Mouse (Mus musculus) embryonic facial prominence, embryonic 13.5 days (tissue): ENCODE results near the gene Emilin2. TPM values are rescaled to one million over a fixed set of nuclear protein-coding genes. Genes with fewer than 3 reads are reported as not detected.

ENCODE experiments used
- ATAC-seq: fragments of 200-750 bp; cut with Nextera tagmentation; 2 replicates; pipeline ENCODE4 v1.8.0; 2017; ENCODE audit warnings: low read depth; ENCODE audit not compliant: insufficient number of reproducible peaks, insufficient read depth, low FRiP score, low TSS enrichment
- H3K27ac ChIP-seq: fragments of 300-500 bp; sonication (generic); 2 replicates; pipeline ENCODE4 v1.5.1; 2015; ENCODE audit warnings: moderate library complexity, mild to moderate bottlenecking, inconsistent platforms
- H3K27me3 ChIP-seq: fragments of 300-500 bp; sonication (generic); 2 replicates; pipeline ENCODE4 v1.6.1; 2015; ENCODE audit warnings: mild to moderate bottlenecking, inconsistent platforms
- H3K36me3 ChIP-seq: fragments of 300-500 bp; sonication (generic); 2 replicates; pipeline ENCODE4 v1.6.1; 2015; ENCODE audit warnings: mild to moderate bottlenecking, inconsistent platforms
- H3K4me1 ChIP-seq: fragments of 300-500 bp; sonication (generic); 2 replicates; pipeline ENCODE4 v1.6.1; 2015; ENCODE audit warnings: inconsistent platforms
- H3K4me2 ChIP-seq: fragments of 300-500 bp; sonication (generic); 2 replicates; pipeline ENCODE4 v1.6.1; 2015; ENCODE audit warnings: moderate library complexity, mild to moderate bottlenecking, inconsistent platforms
- H3K4me3 ChIP-seq: fragments of 300-500 bp; sonication (generic); 2 replicates; pipeline ENCODE4 v1.5.1; 2015; ENCODE audit warnings: mild to moderate bottlenecking, inconsistent platforms
- H3K9ac ChIP-seq: fragments of 300-500 bp; sonication (generic); 2 replicates; pipeline ENCODE4 v1.6.1; 2015; ENCODE audit warnings: mild to moderate bottlenecking, inconsistent platforms
- H3K9me3 ChIP-seq: fragments of 300-500 bp; sonication (generic); 2 replicates; pipeline ENCODE4 v1.6.1; 2016; ENCODE audit warnings: inconsistent platforms
- WGBS: fragments of 180-500 bp; shearing (Covaris S2); methylation state at CpG from one replicate; pipeline ENCODE4 v1.1.7; 2015; ENCODE audit warnings: mixed read lengths; 5-methylcytosine and 5-hydroxymethylcytosine counted together
- polyA plus RNA-seq: library from polyadenylated mRNA; unstranded; fragments of >200 nt; fragmentation: Nextera tagmentation; extraction: Ambion mirVana; gene quantifications from 2 replicates; pipeline ENCODE4 v1.2.1, GENCODE M21; 2015

Emilin2 gene
- polyA plus RNA-seq, 1 experiment from 2014 or later, result 21.3 TPM

DNA sequence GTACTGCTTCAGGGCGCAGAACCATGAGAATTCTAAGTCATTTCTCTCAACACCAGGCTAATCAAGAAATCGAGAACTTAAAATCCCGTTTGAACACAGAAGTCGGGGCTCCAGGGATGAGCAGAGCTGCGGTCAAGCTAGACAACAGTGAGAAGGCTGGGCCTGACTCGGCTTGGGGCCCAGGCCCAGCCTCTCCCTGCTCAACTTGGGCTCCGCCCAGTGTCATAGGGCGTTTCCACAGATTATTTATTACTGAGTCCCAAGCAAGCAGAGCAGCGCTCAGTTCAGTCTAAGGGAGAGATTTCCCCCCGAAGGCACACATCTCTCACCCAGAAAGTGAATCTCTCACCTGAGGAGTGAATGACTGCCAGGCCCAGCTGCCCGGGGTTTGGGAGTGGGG is 52.1 kb downstream of the Emilin2 start:
- 77% methylated on average over 11 of the region's 11 CpGs for WGBS
- no peak overlapping the region for H3K4me3 ChIP-seq
- H3K27me3 ChIP-seq, result no peaks in the 10 kb centered on the region
- H3K9ac ChIP-seq, result no peak overlapping the region
- peaks cover 6% of the 10 kb centered on the region; the same call in 1 of the 2 replicates for H3K4me1 ChIP-seq
- no peak overlapping the region for H3K27ac ChIP-seq
- no peaks in the 10 kb centered on the region for H3K9me3 ChIP-seq
- no peak for ATAC-seq
- no peak overlapping the region for H3K4me2 ChIP-seq
- H3K36me3 ChIP-seq, result peaks cover 7% of the 10 kb centered on the region; the same call in 1 of the 2 replicates

DNA sequence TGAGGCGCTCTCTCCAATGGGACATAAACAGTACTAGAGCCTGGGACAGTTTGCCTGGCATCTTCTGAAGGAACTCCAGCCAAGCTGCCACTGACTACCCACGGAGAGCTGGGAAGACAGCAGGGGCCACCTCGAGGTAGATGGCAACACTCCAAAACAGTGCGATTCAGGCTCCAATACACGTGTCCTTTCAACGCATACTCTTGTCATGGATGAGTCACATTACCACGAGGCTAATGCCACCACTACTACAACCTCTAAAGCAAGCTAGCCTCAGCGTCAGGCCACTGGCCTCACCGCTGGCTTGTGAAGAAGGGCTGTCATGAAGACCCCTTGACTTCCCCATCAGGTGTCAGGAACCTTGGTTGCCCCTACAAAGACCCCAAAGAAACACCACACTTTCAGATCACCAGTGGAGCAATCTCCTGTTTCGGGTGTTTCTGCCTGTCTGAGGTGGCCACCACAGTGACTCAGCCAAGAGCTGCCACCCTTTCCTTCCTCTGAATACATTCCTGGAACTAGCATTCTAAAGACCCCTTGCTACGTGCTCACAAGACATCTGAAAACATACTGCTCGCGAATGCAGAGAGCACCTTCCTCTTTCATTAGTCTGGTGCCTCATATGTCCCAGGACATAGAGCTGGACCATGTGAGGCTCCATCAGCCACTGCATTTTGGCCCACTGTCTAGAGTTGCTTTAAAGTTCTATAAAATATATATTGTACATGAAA is 54.8 kb downstream of the Emilin2 start:
- H3K9me3 ChIP-seq, result no peaks in the 10 kb centered on the region
- no peaks in the 10 kb centered on the region for H3K27me3 ChIP-seq
- H3K4me2 ChIP-seq, result no peak overlapping the region
- no peak for ATAC-seq
- no peak overlapping the region for H3K4me3 ChIP-seq
- H3K27ac ChIP-seq, result no peak overlapping the region
- H3K9ac ChIP-seq, result no peak overlapping the region
- 91% methylated on average over 13 of the region's 13 CpGs for WGBS
- H3K4me1 ChIP-seq, result peaks cover 24% of the 10 kb centered on the region
- H3K36me3 ChIP-seq, result peaks cover 12% of the 10 kb centered on the region

DNA sequence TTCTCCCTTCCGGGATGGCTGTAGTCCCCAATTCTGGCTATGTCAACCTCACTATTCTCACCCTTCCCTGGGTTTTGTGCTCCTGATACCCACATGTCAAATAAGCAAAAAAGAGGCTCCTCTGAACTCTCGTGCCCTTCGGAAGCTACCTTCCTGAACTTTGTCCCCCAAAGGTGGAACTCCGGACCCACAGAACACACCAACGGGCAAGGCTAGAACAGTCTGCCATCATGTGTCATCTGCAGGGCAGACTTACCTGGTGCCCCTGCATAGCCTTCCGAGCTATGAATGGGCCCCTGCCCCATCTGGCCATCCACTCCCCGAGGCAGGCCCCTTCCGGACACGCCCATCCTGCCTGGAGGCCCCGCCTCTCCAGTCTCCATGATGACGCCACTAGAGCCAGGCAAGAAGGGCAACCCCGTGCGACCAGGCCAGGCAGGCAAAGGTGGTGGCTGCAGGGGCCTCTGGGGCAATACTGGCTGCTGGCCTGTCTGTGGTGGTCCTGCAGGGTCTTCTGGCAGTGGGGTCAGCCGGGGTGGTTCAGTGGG is 55.6 kb downstream of the Emilin2 start:
- no peak overlapping the region for H3K27ac ChIP-seq
- peaks cover 12% of the 10 kb centered on the region for H3K36me3 ChIP-seq
- H3K4me3 ChIP-seq, result no peak overlapping the region
- H3K4me2 ChIP-seq, result no peak overlapping the region
- no peak overlapping the region for H3K9ac ChIP-seq
- no peaks in the 10 kb centered on the region for H3K9me3 ChIP-seq
- no peak for ATAC-seq
- H3K27me3 ChIP-seq, result no peaks in the 10 kb centered on the region
- 79% methylated on average over 14 of the region's 14 CpGs for WGBS
- H3K4me1 ChIP-seq, result peaks cover 32% of the 10 kb centered on the region

DNA sequence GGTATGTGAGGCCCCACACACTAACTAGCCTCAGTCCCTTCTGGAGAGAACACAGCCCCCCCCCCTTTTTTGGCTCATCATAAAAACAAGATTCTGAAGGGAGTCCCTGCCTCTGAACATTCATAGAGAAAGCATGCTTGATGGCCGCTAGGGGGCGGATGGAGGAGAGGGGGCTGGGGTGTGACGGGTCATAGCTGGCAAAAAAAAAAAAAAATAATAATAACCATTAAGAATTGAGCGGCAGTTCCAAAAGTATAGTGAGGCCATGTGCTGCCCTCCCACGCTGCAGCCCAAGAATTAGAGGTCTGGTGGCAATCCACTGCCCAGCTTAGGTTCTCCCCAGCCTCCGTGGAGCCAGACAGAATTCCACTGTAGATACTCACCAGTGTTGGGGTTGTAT is 57.0 kb downstream of the Emilin2 start:
- Histone ChIP-seq H3K36me3 (peaks cover 19% of the 10 kb centered on the region), H3K9me3 (no peaks in the 10 kb centered on the region), H3K4me3 (no peak overlapping the region), H3K4me2 (no peak overlapping the region), H3K9ac (no peak overlapping the region), H3K27ac (no peak overlapping the region), H3K27me3 (no peaks in the 10 kb centered on the region), H3K4me1 (peaks cover 47% of the 10 kb centered on the region)
- WGBS, result 51% methylated on average over 6 of the region's 6 CpGs
- no peak for ATAC-seq

DNA sequence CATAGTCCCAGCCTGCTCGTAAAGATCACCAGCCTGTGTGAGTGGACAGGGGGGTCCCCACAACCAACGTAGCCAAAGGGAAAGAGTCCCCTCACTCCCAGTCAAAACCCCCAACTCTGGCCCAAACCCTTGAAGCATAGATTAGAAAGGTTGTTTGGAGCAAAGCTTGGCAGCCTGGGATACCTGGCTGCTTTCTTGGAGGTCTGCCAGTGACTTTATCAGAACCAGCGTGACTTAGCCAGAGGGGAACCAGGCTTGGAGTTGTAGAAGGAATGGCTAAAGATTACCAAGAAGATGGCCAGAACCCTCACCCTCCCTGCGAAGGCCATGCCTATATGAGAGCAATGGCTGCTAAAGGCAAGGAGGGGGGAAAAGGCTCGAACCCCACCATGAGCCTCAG is 57.7 kb downstream of the Emilin2 start:
- Histone ChIP-seq H3K4me2 (no peak overlapping the region), H3K27ac (0 out of 2 replicates have a peak overlapping the region, but pooled peaks have one; percentile 1), H3K36me3 (peaks cover 24% of the 10 kb centered on the region), H3K4me3 (no peak overlapping the region), H3K9ac (no peak overlapping the region), H3K4me1 (peaks cover 48% of the 10 kb centered on the region), H3K9me3 (no peaks in the 10 kb centered on the region), H3K27me3 (no peaks in the 10 kb centered on the region)
- ATAC-seq, result no peak
- WGBS, result 76% methylated on average over 5 of the region's 5 CpGs

DNA sequence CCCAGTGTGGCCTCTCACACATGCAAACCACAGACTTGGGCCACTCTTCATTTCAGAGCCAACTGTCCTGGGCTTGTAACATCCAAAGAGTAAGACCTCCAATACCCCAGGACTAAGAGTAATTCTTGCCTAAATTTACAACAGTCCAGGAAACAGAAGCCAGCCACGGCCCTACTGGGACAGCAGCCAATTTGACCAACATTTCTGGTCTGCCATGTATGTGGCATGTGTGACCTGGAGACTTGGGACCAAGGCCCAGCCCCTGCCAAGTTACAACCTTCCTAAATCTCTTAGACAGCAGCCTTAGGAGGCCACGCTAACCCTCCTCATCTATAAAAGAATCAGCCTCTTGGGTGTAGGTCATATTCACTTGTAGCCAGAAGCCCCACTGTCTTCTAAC is 58.4 kb downstream of the Emilin2 start:
- no peaks in the 10 kb centered on the region for H3K9me3 ChIP-seq
- H3K27ac ChIP-seq, result no peak overlapping the region
- no peak overlapping the region for H3K4me2 ChIP-seq
- peaks cover 48% of the 10 kb centered on the region for H3K4me1 ChIP-seq
- no peaks in the 10 kb centered on the region for H3K27me3 ChIP-seq
- H3K4me3 ChIP-seq, result no peak overlapping the region
- 92% methylated on average over 2 of the region's 2 CpGs for WGBS
- H3K36me3 ChIP-seq, result peaks cover 31% of the 10 kb centered on the region
- no peak overlapping the region for H3K9ac ChIP-seq
- ATAC-seq, result no peak

DNA sequence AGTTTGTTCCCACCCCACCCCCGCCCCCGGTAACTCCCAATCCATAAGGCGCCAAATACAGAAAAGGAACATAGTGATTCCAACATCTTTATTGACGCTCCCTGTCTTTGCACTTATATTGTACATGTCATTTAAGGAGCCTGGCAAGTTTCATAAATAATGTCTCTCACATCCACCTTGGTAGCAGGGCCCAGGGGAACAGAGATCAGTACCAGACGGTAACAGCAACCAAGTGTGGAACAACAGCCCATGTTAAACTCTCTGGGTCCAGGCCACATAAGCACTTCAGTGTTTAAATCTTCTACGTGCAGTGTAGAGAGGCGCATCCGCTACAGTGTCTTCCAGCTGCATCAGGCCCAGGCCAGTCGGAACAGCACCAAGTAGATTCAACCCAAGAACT is 59.7 kb downstream of the Emilin2 start:
- Histone ChIP-seq H3K27ac (peak overlapping the region; percentile 64), H3K9me3 (no peaks in the 10 kb centered on the region), H3K4me1 (peaks cover 48% of the 10 kb centered on the region), H3K9ac (no peak overlapping the region), H3K4me3 (no peak overlapping the region), H3K27me3 (no peaks in the 10 kb centered on the region), H3K4me2 (no peak overlapping the region), H3K36me3 (peaks cover 44% of the 10 kb centered on the region)
- no peak for ATAC-seq
- WGBS, result 44% methylated on average over 9 of the region's 9 CpGs

DNA sequence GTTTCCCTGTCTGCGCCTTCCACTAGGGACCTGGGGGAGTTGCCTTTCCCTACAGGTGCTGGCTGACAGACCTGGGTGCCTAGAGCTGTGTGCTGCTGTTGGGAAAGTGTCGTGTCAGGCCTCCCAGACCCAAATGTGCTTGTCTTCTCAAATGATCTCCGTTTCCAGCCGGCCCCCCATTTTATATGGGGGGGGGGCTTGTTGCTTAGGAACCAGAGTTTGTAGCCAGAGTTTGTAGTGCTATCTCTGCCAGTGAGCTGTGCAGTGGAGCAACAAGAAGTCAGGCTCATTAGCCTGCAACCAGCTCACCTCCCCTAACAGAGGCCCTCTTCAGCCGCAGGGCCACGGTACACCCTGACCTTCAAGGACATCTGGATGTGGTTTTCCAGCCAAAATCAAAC is 60.2 kb downstream of the Emilin2 start:
- Histone ChIP-seq H3K9ac (no peak overlapping the region), H3K4me2 (no peak overlapping the region), H3K27me3 (no peaks in the 10 kb centered on the region), H3K4me1 (peaks cover 48% of the 10 kb centered on the region), H3K4me3 (no peak overlapping the region), H3K36me3 (peaks cover 49% of the 10 kb centered on the region), H3K27ac (peak overlapping the region; percentile 74), H3K9me3 (no peaks in the 10 kb centered on the region)
- ATAC-seq, result peak; percentile 6; the same call in 1 of the 2 replicates
- WGBS, result 34% methylated on average over 6 of the region's 6 CpGs

DNA sequence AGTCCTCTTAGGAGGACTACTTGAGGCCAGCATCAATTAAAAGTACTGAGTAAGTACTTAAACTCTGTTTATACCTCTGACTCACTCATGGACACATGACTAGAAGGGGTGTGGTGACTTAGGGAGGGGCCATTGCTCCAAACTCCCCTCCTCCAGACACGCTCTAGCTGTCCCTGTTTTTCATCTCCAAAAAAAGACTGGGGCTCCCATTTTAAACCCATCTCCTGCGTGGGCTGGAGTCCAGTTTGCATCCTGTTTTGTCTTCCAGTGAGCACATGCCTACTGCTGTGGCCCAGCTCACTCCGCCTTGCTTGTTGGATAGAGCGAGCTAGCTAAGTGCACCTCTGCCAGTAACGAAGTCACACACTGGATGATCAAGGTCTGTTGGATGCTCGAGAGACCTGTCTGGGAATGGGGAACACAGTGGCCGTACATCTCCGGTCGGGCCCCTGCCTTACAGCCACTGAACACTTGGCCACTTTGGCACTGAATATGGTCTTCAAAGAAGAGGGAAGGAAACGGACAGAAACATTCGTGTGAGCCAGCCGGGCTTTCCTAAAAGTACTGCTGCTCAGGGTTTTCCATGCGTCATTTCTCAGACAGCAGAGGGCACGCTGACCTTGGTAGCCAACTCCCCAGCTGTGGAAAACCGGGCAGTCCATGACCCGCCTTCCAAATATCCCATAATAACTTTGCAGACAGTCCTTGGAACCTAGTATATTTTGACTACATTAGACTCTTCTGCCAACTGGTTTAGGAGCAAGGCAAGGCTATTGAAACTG is 60.8 kb downstream of the Emilin2 start:
- H3K27ac ChIP-seq, result peak overlapping the region; percentile 74
- no peak overlapping the region for H3K4me3 ChIP-seq
- no peaks in the 10 kb centered on the region for H3K27me3 ChIP-seq
- WGBS, result 66% methylated on average over 16 of the region's 16 CpGs
- H3K4me2 ChIP-seq, result no peak overlapping the region
- H3K36me3 ChIP-seq, result peaks cover 53% of the 10 kb centered on the region
- H3K4me1 ChIP-seq, result peaks cover 48% of the 10 kb centered on the region
- no peak for ATAC-seq
- no peaks in the 10 kb centered on the region for H3K9me3 ChIP-seq
- H3K9ac ChIP-seq, result 0 out of 2 replicates have a peak overlapping the region, but pooled peaks have one; percentile 4

DNA sequence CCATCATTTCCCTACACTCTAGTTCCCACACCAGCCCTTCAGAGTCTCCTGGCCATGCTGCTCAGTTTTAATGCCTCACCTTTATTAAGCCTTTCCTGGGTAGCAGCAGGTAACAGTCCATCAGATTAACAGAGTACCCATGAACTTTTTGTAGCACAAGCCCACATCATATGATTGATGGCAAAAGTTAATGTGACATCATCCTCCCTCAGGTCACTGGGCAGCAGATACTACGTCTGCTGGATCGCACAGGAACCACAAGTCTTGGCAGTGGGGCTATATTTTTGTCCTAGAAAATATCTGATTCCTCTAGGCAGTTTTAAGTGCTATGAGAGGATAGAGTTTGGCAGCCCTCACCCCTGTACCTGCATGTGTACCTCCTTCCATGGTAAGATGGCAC is 61.7 kb downstream of the Emilin2 start:
- H3K9me3 ChIP-seq, result no peaks in the 10 kb centered on the region

DNA sequence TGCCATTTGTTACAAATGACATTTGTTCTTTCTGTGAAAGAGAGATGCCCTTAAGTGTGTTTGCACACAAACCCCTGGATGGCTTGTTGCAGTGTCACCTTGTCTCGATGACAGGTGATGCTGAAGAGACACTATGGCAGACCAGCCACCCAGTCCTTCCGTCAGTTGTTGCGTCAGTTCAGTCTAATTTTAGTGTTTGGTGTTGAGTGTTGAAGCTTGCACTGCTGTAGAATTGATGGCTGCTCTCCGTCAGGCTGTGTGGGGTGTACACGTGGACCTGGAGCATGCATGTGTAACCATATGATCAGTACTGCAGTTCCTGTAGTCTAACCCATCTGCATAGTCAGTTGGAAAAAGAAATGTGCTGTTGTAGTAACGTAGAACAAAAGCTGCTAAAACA is 62.8 kb downstream of the Emilin2 start:
- no peaks in the 10 kb centered on the region for H3K9me3 ChIP-seq
- 91% methylated on average over 6 of the region's 6 CpGs for WGBS
- peaks cover 68% of the 10 kb centered on the region for H3K36me3 ChIP-seq
- H3K4me1 ChIP-seq, result peaks cover 41% of the 10 kb centered on the region
- H3K4me3 ChIP-seq, result no peak overlapping the region
- no peak overlapping the region for H3K4me2 ChIP-seq
- no peak for ATAC-seq
- H3K27me3 ChIP-seq, result no peaks in the 10 kb centered on the region
- H3K27ac ChIP-seq, result no peak overlapping the region
- H3K9ac ChIP-seq, result no peak overlapping the region

More for the DNA sequence above, 61.7 kb downstream of the Emilin2 start:
- peaks cover 57% of the 10 kb centered on the region for H3K36me3 ChIP-seq
- H3K4me2 ChIP-seq, result no peak overlapping the region
- H3K27me3 ChIP-seq, result no peaks in the 10 kb centered on the region
- no peak overlapping the region for H3K9ac ChIP-seq
- no peak overlapping the region for H3K4me3 ChIP-seq
- no peak overlapping the region; the same call in 1 of the 2 replicates for H3K27ac ChIP-seq
- H3K4me1 ChIP-seq, result peaks cover 48% of the 10 kb centered on the region
- ATAC-seq, result no peak
- 80% methylated on average over 2 of the region's 2 CpGs for WGBS
